Mouse (Mus musculus) forebrain, embryonic 15.5 days (tissue): ENCODE results near the gene Fbxo44. TPM values are rescaled to one million over a fixed set of nuclear protein-coding genes. Genes with fewer than 3 reads are reported as not detected.
"Not testable (repeated sequence)": the region's sequence is repeated elsewhere in the genome, so short reads cannot be mapped to it uniquely, and the experiment has no call there.

Source experiments
- ATAC-seq: fragments of 200-750 bp; cut with Nextera tagmentation; replicated peaks from 2 replicates; pipeline ENCODE4 v1.8.0; 2017; ENCODE audit warnings: mild to moderate bottlenecking, moderate TSS enrichment, moderate library complexity
- H3K27ac ChIP-seq: fragments of 300-500 bp; sonication (generic); replicated peaks from 2 replicates; pipeline ENCODE4 v1.5.1; 2015; ENCODE audit warnings: mild to moderate bottlenecking, inconsistent platforms
- H3K27me3 ChIP-seq: fragments of 300-500 bp; sonication (generic); 2 replicates; pipeline ENCODE4 v1.6.1; 2015; ENCODE audit warnings: inconsistent platforms
- H3K36me3 ChIP-seq: fragments of 300-500 bp; sonication (generic); 2 replicates; pipeline ENCODE4 v1.6.1; 2015; ENCODE audit warnings: mild to moderate bottlenecking, inconsistent platforms
- H3K4me1 ChIP-seq: fragments of 300-500 bp; sonication (generic); 2 replicates; pipeline ENCODE4 v1.6.1; 2015; ENCODE audit warnings: inconsistent platforms
- H3K4me2 ChIP-seq: fragments of 300-500 bp; sonication (generic); replicated peaks from 2 replicates; pipeline ENCODE4 v1.6.1; 2015; ENCODE audit warnings: mild to moderate bottlenecking, inconsistent platforms
- H3K4me3 ChIP-seq: fragments of 300-500 bp; sonication (generic); 2 replicates; pipeline ENCODE4 v1.5.1; 2015; ENCODE audit warnings: mild to moderate bottlenecking, inconsistent platforms
- H3K9ac ChIP-seq: fragments of 300-500 bp; sonication (generic); replicated peaks from 2 replicates; pipeline ENCODE4 v1.6.1; 2015; ENCODE audit warnings: mild to moderate bottlenecking, inconsistent platforms
- H3K9me3 ChIP-seq: fragments of 300-500 bp; sonication (generic); 2 replicates; pipeline ENCODE4 v1.6.1; 2016; ENCODE audit warnings: inconsistent platforms
- WGBS: fragments of 180-500 bp; shearing (Covaris S2); methylation state at CpG from one replicate; pipeline ENCODE4 v1.1.7; 2015; ENCODE audit warnings: mixed read lengths; 5-methylcytosine and 5-hydroxymethylcytosine counted together
- polyA plus RNA-seq: library from polyadenylated mRNA; unstranded; fragments of >200 nt; fragmentation: Nextera tagmentation; extraction: Ambion mirVana; gene quantifications from 2 replicates; pipeline ENCODE4 v1.2.1, GENCODE M21; 2015

The Fbxo44 gene
- polyA plus RNA-seq, 1 experiment from 2014 or later = 60.7 TPM

DNA sequence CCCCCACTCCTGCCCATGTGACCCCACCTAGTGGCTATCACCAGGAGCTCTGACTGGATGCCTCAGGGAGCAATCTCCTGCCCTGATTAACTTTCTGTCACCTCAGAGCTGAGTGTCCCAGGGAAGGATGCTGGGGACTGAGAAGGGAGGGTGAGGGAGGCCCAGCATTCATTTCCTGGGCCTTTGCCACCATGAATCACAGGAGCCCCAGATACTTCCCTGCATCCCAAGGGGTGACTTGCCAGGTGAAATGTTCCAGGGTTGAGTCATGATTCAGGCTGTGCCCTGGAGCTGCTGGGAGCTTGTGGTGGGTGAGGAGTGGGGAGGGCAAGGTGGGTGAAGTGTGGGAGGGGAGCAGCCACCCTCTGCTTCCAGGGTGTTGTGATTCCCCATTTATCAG, 17.4 kb upstream of the Fbxo44 start:
- Histone ChIP-seq H3K4me1 (peaks cover 14% of the 10 kb centered on the region), H3K4me3 (no peak overlapping the region), H3K27me3 (peaks cover 38% of the 10 kb centered on the region), H3K27ac (no peak overlapping the region), H3K9ac (no peak overlapping the region), H3K36me3 (no peaks in the 10 kb centered on the region), H3K9me3 (no peaks in the 10 kb centered on the region), H3K4me2 (no peak overlapping the region)
- ATAC-seq = no peak

DNA sequence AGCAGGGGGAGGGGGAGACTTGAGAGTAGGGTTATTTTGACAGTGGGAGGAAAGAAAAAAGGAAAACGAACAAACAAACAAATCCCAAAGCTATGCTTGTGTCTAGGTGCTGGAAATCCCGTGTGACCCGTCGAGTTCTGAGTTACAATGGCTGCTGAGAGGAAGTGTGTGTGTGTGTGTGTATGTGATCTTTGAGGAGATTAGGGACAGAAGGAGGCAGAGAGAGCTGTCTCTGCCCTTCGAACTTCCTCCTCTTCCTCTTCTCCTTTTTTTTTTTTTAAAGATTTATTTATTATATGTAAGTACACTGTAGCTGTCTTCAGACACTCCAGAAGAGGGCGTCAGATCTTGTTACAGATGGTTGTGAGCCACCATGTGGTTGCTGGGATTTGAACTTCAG, 16.3 kb upstream of the Fbxo44 start:
- Histone ChIP-seq H3K27me3 (peaks cover 44% of the 10 kb centered on the region), H3K4me1 (peaks cover 14% of the 10 kb centered on the region)
- ATAC-seq, H3K9me3 ChIP-seq, H3K36me3 ChIP-seq, H3K27ac ChIP-seq, H3K9ac ChIP-seq, H3K4me3 ChIP-seq, H3K4me2 ChIP-seq: not testable (repeated sequence)
- WGBS = 78% methylated on average over 5 of the region's 6 CpGs

DNA sequence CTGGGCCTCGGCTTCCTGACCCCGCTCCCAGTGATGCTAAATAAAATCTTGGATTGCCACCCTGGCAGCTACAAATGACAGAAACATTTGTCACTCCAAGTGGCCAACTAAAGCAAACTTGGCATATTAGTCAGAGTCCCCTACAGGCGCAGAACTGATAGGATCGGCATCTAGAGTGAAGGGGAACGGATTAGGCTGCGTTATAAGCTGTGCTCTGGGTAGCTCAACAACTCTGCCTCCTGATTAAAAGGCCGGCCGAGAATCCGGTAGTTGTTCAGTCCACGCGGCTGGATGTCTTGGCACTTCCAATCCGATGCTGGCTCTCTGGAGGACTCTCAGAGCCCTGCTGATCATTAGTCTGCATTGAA, 14.2 kb upstream of the Fbxo44 start:
- Histone ChIP-seq H3K4me1 (peaks cover 14% of the 10 kb centered on the region), H3K4me2 (peak overlapping the region; percentile 53), H3K4me3 (peak overlapping the region; percentile 34), H3K9ac (peak overlapping the region; percentile 45), H3K27me3 (peaks cover 51% of the 10 kb centered on the region), H3K27ac (0 out of 2 replicates have a peak overlapping the region, but pooled peaks have one; percentile 53), H3K9me3 (no peaks in the 10 kb centered on the region), H3K36me3 (no peaks in the 10 kb centered on the region)
- WGBS = 3% methylated on average over 12 of the region's 12 CpGs
- ATAC-seq = no peak

DNA sequence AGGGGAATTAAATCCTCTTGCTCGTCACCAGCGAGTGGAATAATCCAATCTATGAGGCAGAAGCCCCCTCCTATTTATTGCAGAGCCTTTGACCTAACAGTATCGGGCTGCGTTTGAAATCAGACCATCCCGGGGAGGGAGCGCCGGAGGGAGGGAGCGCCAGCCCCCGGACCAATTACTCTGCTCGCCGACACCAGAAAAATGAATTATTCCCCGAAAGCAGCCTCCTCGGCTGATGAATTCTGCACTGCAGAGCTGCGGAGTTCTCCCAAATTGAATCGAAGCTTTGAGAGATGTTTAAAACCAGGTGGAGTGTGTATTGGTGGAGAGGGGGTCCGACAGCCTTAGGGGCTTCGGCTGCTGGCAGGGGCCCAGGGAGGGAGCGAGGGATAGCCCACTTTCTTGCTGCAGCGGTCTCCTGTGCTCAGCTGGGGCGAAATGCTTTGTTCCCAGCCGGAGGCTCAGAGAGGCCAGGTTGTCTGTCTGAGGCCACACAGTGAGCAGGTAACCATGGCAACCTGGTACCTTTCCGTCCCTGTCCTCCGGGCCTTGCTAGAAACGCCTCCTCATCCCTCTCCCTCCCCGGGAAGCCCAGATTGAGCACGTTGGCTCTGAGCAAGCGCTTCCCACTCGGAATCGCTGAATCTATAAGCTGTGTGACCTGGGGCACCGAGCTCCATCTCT, 13.7 kb upstream of the Fbxo44 start:
- H3K4me2 ChIP-seq = peak overlapping the region; percentile 53
- peak overlapping the region; percentile 53 for H3K27ac ChIP-seq
- ATAC-seq = peak; percentile 36; the same call in 1 of the 2 replicates
- peaks cover 54% of the 10 kb centered on the region for H3K27me3 ChIP-seq
- peak overlapping the region; percentile 34 for H3K4me3 ChIP-seq
- H3K9me3 ChIP-seq = no peaks in the 10 kb centered on the region
- H3K9ac ChIP-seq = peak overlapping the region; percentile 45
- no peaks in the 10 kb centered on the region for H3K36me3 ChIP-seq
- peaks cover 14% of the 10 kb centered on the region for H3K4me1 ChIP-seq
- WGBS = 1% methylated on average over 30 of the region's 30 CpGs

DNA sequence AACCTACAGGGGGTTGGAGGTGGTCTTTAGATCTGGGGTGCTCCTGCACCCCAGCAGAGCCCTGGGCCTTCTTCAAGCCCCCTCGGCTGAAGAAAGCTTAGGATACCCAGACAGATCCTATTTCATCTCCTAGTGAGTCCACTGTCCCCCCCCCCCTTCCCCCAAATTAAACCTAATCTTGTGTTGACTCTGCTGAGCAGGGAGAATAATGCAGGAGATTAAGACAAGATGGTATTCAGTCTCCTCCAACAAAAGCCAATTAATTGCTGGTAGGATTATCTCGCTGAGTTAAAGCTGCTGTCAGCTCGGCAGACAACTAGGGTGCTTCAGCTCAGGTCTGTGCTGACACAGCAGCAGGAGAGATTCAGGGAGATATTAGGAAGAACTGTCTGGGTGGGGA, 11.0 kb upstream of the Fbxo44 start:
- H3K4me3 ChIP-seq = no peak overlapping the region
- no peak overlapping the region for H3K4me2 ChIP-seq
- H3K27ac ChIP-seq = no peak overlapping the region
- H3K4me1 ChIP-seq = peaks cover 21% of the 10 kb centered on the region
- H3K36me3 ChIP-seq = no peaks in the 10 kb centered on the region
- 6% methylated on average over 3 of the region's 3 CpGs for WGBS
- H3K9ac ChIP-seq = no peak overlapping the region
- H3K27me3 ChIP-seq = peaks cover 47% of the 10 kb centered on the region
- no peaks in the 10 kb centered on the region for H3K9me3 ChIP-seq
- no peak for ATAC-seq

DNA sequence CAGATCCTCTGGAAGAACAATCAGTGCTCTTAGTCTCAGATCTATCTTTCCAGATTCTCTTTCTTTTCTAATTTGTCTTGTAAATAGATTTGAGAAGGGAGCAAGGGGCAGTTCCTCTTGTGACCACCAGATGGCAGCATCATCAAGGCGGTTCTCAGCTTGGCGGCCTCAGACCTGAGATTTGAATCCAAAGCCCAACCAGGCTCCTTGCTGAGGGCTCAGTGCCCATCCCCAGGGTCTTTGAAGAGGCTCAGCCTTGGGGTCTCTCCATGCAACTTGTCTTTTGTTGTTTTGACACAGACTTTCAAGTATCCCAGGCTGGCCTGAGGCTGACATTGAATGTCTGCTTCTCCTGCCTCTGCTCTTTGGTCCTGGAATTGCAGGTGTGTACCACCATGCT, 10.6 kb upstream of the Fbxo44 start:
- H3K4me1 ChIP-seq = peaks cover 25% of the 10 kb centered on the region
- no peak overlapping the region for H3K4me2 ChIP-seq
- no peaks in the 10 kb centered on the region for H3K36me3 ChIP-seq
- no peak overlapping the region for H3K27ac ChIP-seq
- no peak overlapping the region for H3K9ac ChIP-seq
- ATAC-seq = no peak
- H3K9me3 ChIP-seq = no peaks in the 10 kb centered on the region
- H3K27me3 ChIP-seq = peaks cover 49% of the 10 kb centered on the region
- 2% methylated on average over 2 of the region's 2 CpGs for WGBS
- H3K4me3 ChIP-seq = no peak overlapping the region

DNA sequence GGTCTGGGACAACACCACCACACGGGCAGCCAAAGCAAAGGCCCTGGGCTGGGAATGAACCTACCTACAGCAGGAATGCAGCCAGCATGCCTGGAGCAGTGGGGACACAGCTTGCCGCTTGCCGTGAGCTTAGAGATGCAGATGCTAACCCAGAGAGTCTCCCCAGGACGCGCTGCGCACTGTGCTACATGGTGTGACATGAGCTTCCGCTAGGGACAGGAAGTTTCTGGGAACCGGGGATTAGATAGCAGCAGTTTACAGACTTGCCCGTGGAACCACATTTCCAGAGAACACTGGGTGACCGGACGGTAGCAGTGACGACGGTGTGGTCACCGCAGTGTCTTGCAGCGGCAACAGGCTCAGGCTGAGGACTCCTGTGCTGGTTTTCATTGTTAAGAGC, 9.3 kb upstream of the Fbxo44 start:
- H3K4me2 ChIP-seq = no peak overlapping the region
- no peak overlapping the region for H3K9ac ChIP-seq
- H3K27ac ChIP-seq = no peak overlapping the region
- peaks cover 53% of the 10 kb centered on the region for H3K27me3 ChIP-seq
- no peak overlapping the region for H3K4me3 ChIP-seq
- peaks cover 35% of the 10 kb centered on the region for H3K4me1 ChIP-seq
- no peaks in the 10 kb centered on the region for H3K36me3 ChIP-seq
- 19% methylated on average over 15 of the region's 15 CpGs for WGBS
- ATAC-seq = no peak
- no peaks in the 10 kb centered on the region for H3K9me3 ChIP-seq

DNA sequence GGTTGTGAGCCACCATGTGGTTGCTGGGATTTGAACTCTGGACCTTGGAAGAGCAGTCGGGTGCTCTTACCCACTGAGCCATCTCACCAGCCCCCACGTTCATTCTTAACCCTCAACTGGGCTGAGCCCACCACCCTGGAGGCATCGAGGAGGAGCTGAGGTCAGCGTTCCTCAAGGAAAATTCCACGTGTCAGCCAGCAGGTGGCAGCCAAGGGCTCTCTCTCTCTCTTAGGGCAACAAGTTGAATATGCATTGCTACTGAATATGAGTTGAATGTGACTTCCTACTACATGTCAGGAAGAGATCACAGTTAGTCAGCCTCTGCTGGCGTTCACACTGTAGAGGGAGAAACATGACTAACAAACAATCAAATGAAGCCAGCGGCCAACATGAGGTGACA, 8.0 kb upstream of the Fbxo44 start:
- Histone ChIP-seq H3K4me3 (no peak overlapping the region), H3K27me3 (peaks cover 55% of the 10 kb centered on the region), H3K4me1 (peaks cover 32% of the 10 kb centered on the region), H3K27ac (no peak overlapping the region), H3K9me3 (no peaks in the 10 kb centered on the region), H3K9ac (no peak overlapping the region), H3K36me3 (no peaks in the 10 kb centered on the region), H3K4me2 (no peak overlapping the region)
- 30% methylated on average over 7 of the region's 7 CpGs for WGBS
- ATAC-seq = no peak

DNA sequence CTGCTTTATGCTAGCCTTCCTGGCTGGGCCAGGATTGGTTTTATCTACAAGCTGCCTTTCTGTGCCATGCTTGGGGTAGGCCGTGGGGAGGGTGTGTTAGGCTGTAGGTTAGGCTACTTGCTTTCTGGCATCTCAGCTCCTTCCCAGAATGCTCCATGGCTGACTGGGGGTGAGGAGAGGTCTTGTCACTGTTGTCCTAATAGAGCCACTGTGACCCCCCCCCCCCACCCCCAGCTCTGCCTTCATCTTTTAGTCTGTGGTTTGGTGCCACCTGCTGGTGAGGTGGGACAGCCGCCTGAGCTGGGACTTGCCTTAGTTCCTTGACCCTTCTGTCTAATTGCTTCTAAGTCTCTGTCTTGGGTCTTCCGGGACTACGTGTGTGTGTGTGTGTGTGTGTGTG, 6.7 kb upstream of the Fbxo44 start:
- Histone ChIP-seq H3K27me3 (peaks cover 55% of the 10 kb centered on the region), H3K4me2 (peak overlapping the region; percentile 33), H3K27ac (peak overlapping the region; percentile 54), H3K36me3 (no peaks in the 10 kb centered on the region), H3K4me3 (peak overlapping the region; percentile 17), H3K9ac (no peak overlapping the region), H3K9me3 (no peaks in the 10 kb centered on the region), H3K4me1 (peaks cover 32% of the 10 kb centered on the region)
- peak; percentile 19; the same call in 1 of the 2 replicates for ATAC-seq
- 10% methylated on average over 4 of the region's 4 CpGs for WGBS

DNA sequence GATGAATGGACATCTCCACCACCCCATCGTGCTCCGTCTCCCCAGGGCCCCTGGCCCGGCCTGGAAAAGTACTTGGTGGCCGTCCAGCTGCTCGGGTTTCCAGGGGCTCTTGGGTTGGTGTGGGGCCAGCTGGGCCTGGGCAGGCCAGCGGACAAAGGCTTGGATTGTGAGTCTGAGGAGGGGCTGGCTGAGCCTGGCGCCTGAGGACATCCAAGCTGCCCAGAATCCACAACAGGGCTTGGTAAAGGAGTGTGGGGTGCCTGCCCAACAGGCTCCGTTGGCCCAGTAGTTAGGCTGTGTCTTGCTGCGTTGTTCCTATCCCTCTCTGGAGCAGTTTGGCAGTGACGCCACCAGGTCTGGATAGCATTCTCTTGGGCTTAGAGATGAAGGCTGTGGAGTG, 6.1 kb upstream of the Fbxo44 start:
- peak overlapping the region; percentile 17 for H3K4me3 ChIP-seq
- peak overlapping the region; percentile 33 for H3K4me2 ChIP-seq
- peak; percentile 75 for ATAC-seq
- H3K27me3 ChIP-seq = peaks cover 60% of the 10 kb centered on the region
- no peaks in the 10 kb centered on the region for H3K9me3 ChIP-seq
- H3K27ac ChIP-seq = peak overlapping the region; percentile 54
- H3K4me1 ChIP-seq = peaks cover 32% of the 10 kb centered on the region
- 3% methylated on average over 10 of the region's 10 CpGs for WGBS
- H3K36me3 ChIP-seq = no peaks in the 10 kb centered on the region
- H3K9ac ChIP-seq = no peak overlapping the region

DNA sequence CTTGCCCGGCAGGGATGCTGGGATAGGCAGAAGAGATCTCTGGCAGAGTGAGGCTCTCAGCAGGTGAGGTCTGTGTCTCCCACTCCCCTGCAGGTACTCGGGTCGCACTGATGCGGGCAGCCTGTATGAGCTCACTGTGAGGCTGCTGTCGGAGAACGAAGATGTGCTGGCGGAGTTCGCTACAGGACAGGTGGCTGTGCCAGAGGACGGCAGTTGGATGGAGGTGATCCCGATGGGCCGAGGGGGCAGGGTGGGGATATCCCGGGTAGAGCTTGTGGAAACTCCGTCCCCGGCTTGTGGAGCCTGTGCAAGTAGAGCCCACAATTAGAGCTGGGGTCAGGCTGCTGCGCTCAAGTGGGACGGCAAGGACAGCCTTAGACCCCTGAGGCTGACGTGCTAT, 5.3 kb upstream of the Fbxo44 start:
- ATAC-seq = no peak
- Histone ChIP-seq H3K27me3 (peaks cover 67% of the 10 kb centered on the region), H3K9me3 (no peaks in the 10 kb centered on the region), H3K36me3 (no peaks in the 10 kb centered on the region), H3K4me3 (peak overlapping the region; percentile 5; the same call in 1 of the 2 replicates), H3K4me2 (no peak overlapping the region), H3K9ac (no peak overlapping the region), H3K27ac (no peak overlapping the region), H3K4me1 (peaks cover 37% of the 10 kb centered on the region)
- WGBS = 5% methylated on average over 17 of the region's 17 CpGs

DNA sequence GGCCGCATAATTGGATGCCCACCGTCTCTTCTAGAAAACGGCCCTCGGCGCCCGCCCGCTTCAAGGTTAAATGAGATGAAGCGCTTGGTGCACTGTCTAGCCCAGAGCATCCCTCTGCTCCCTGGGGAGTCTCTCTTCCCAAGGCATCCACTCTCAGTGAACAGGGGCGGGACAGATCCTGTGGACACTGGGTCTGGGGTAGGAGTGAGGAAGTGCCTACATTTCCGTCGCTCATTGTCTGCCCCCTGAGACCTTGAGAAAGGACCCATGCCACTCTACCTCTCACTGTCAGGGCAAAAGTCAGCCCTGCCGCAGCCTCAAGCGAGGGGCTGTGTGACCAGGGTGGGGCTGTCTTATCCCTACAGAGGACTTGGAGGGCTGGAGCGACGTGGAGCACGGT, 4.2 kb upstream of the Fbxo44 start:
- WGBS = 2% methylated on average over 16 of the region's 16 CpGs
- H3K4me1 ChIP-seq = peaks cover 43% of the 10 kb centered on the region
- H3K27ac ChIP-seq = no peak overlapping the region
- peak overlapping the region; percentile 7 for H3K9ac ChIP-seq
- peak overlapping the region; percentile 57 for H3K4me2 ChIP-seq
- ATAC-seq = no peak
- no peaks in the 10 kb centered on the region for H3K36me3 ChIP-seq
- peak overlapping the region; percentile 32 for H3K4me3 ChIP-seq
- H3K27me3 ChIP-seq = peaks cover 58% of the 10 kb centered on the region
- no peaks in the 10 kb centered on the region for H3K9me3 ChIP-seq

DNA sequence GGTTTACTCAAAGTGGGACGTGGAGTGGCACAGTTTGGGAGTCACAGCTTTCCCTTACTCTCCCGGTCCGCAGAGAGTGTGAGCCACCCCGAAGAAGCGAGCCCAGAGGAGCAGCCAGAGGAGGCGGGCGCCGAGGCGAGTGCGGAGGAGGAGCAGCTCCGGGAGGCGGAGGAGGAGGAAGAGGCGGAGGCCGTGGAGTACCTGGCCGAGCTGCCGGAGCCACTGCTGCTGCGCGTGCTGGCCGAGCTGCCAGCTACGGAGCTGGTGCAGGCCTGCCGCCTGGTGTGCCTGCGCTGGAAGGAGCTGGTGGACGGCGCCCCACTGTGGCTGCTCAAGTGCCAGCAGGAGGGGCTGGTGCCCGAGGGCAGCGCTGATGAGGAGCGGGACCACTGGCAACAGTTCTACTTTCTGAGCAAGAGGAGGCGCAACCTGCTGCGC, 3.7 kb upstream of the Fbxo44 start:
- Histone ChIP-seq H3K4me2 (peak overlapping the region; percentile 57), H3K9ac (peak overlapping the region; percentile 17), H3K36me3 (no peaks in the 10 kb centered on the region), H3K4me3 (peak overlapping the region; percentile 32), H3K27ac (no peak overlapping the region), H3K9me3 (no peaks in the 10 kb centered on the region), H3K27me3 (peaks cover 55% of the 10 kb centered on the region), H3K4me1 (peaks cover 43% of the 10 kb centered on the region)
- 0% methylated on average over 28 of the region's 29 CpGs for WGBS
- ATAC-seq = no peak
